Mouse (Mus musculus) heart, postnatal 0 days (tissue): Measurements from ENCODE around the gene Pon2.

Experiments used
- CTCF ChIP-seq: IDR thresholded peaks from 2 replicates; pipeline ENCODE4 v1.5.1; 2016; ENCODE audit warnings: antibody characterized with exemption, control low read depth, low read depth
- EP300 ChIP-seq: IDR thresholded peaks from 2 replicates; pipeline ENCODE4 v1.6.1; 2016; ENCODE audit warnings: antibody characterized with exemption, low read depth

DNA sequence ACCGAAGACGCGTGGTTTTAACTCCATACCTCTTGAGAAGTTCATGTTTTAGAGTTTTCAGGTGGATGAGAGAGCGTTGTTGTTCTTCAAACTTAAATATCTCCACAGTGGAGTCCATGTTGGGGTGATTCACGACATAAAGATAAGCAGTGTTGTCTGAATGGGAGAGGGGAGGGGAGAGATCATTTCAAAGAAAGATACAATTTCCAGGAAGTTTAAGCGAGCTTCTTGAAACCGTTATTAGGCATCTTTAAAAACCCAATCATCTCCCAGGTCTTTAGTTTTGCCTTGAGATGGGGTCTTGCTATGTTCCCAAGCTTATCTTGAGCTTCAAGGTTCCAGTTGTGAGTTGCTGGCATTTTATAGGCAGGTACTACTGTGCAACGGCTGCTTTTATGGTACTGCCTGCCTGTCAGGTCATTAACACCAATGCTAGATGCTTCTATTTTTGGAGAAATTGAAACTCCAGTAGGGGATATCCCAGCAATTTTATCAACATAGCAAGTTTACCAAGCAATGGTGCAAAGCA, 61.3 kb downstream of the Pon2 start:
- TF ChIP-seq CTCF (no peak), EP300 (no peak)
